Mouse (Mus musculus): ENCODE data around the gene Aldh9a1. TPM values are rescaled to one million over a fixed set of nuclear protein-coding genes. Genes with fewer than 3 reads are reported as not detected.

The Aldh9a1 gene
- polyA plus RNA-seq, 1 experiment: 17.6 TPM

- no peak overlapping the region for H3K4me3 ChIP-seq
- no peak overlapping the region for H3ac ChIP-seq (ENCODE audit: control insufficient read depth, insufficient read length)
- TF ChIP-seq MYOD1 (IDR thresholded peaks at IDR 0.05; ENCODE audit: control insufficient read depth in 1 of 3, insufficient read length in 2 of 3, low read depth in 2 of 3): peak in 1 of 3 experiments; percentile 14
- no peak for TF ChIP-seq POLR2AphosphoS2 (IDR thresholded peaks at IDR 0.05; ENCODE audit: insufficient read length, low read depth)
- H3K79me2 ChIP-seq (ENCODE audit: control insufficient read depth, insufficient read depth): no peaks in the 10 kb centered on the region
- no peak overlapping the region for H3K4me2 ChIP-seq (ENCODE audit: low read depth)
- H3K27me3 ChIP-seq (ENCODE audit: control insufficient read depth, insufficient read depth, insufficient read length): no peaks in the 10 kb centered on the region
- H3K36me3 ChIP-seq (ENCODE audit: control insufficient read depth, insufficient read depth): no peaks in the 10 kb centered on the region
These were observed 28.2 kb downstream of the Aldh9a1 start for GRCm38 (mm10) chr1:167378019-167378418.

- H3K27me3 ChIP-seq (ENCODE audit: control insufficient read depth, insufficient read depth, insufficient read length): no peaks in the 10 kb centered on the region
- H3ac ChIP-seq (ENCODE audit: control insufficient read depth, insufficient read length): no peak overlapping the region
- H3K79me2 ChIP-seq (ENCODE audit: control insufficient read depth, insufficient read depth): no peaks in the 10 kb centered on the region
- no peak overlapping the region for H3K4me2 ChIP-seq (ENCODE audit: low read depth)
- TF ChIP-seq MYOG (IDR thresholded peaks at IDR 0.05; ENCODE audit: control insufficient read depth in 1 of 3, insufficient read depth in 1 of 3, insufficient read length in 2 of 3, low read depth in 2 of 3) (no peak), TCF12 (IDR thresholded peaks at IDR 0.05; ENCODE audit: insufficient read depth, poor library complexity, severe bottlenecking) (no peak), REST (IDR thresholded peaks at IDR 0.05; ENCODE audit: insufficient read depth, insufficient read length) (no peak), E2F4 (IDR thresholded peaks at IDR 0.05; ENCODE audit: insufficient read depth) (no peak), SRF (IDR thresholded peaks at IDR 0.05; ENCODE audit: control insufficient read depth, insufficient read length, low read depth) (no peak), MAX (IDR thresholded peaks at IDR 0.05; ENCODE audit: low read depth) (no peak), TCF3 (IDR thresholded peaks at IDR 0.05; ENCODE audit: insufficient read length, low read depth) (no peak), POLR2AphosphoS2 (IDR thresholded peaks at IDR 0.05; ENCODE audit: insufficient read length, low read depth) (no peak), USF1 (IDR thresholded peaks at IDR 0.05; ENCODE audit: low read depth) (no peak), POLR2A (IDR thresholded peaks at IDR 0.05; ENCODE audit: insufficient read length, low read depth) (no peak), CEBPB (IDR thresholded peaks at IDR 0.05; ENCODE audit: insufficient read depth, poor library complexity, severe bottlenecking) (no peak), MYOD1 (IDR thresholded peaks at IDR 0.05; ENCODE audit: control insufficient read depth in 1 of 3, insufficient read length in 2 of 3, low read depth in 2 of 3) (no peak)
- H3K4me3 ChIP-seq: no peak overlapping the region
- no peaks in the 10 kb centered on the region for H3K36me3 ChIP-seq (ENCODE audit: control insufficient read depth, insufficient read depth)
These were observed 30.0 kb downstream of the Aldh9a1 start for GRCm38 (mm10) chr1:167379751-167380150.

GRCm38 (mm10) chr1:167380223-167380622, 30.4 kb downstream of the Aldh9a1 start:
- Histone ChIP-seq H3K36me3 (ENCODE audit: control insufficient read depth, insufficient read depth) (no peaks in the 10 kb centered on the region), H3K4me2 (ENCODE audit: low read depth) (no peak overlapping the region), H3ac (ENCODE audit: control insufficient read depth, insufficient read length) (no peak overlapping the region), H3K27me3 (ENCODE audit: control insufficient read depth, insufficient read depth, insufficient read length) (no peaks in the 10 kb centered on the region), H3K79me2 (ENCODE audit: control insufficient read depth, insufficient read depth) (no peaks in the 10 kb centered on the region), H3K4me3 (no peak overlapping the region)
- no peak for TF ChIP-seq POLR2AphosphoS2 (IDR thresholded peaks at IDR 0.05; ENCODE audit: insufficient read length, low read depth)
- TF ChIP-seq POLR2A (IDR thresholded peaks at IDR 0.05; ENCODE audit: insufficient read length, low read depth): no peak
- no peak for TF ChIP-seq MAX (IDR thresholded peaks at IDR 0.05; ENCODE audit: low read depth)
- TF ChIP-seq CEBPB (IDR thresholded peaks at IDR 0.05; ENCODE audit: insufficient read depth, poor library complexity, severe bottlenecking): no peak
- TF ChIP-seq TCF3 (IDR thresholded peaks at IDR 0.05; ENCODE audit: insufficient read length, low read depth): no peak
- TF ChIP-seq REST (IDR thresholded peaks at IDR 0.05; ENCODE audit: insufficient read depth, insufficient read length): no peak
- TF ChIP-seq TCF12 (IDR thresholded peaks at IDR 0.05; ENCODE audit: insufficient read depth, poor library complexity, severe bottlenecking): no peak
- TF ChIP-seq USF1 (IDR thresholded peaks at IDR 0.05; ENCODE audit: low read depth): no peak
- no peak for TF ChIP-seq MYOD1 (IDR thresholded peaks at IDR 0.05; ENCODE audit: control insufficient read depth in 1 of 3, insufficient read length in 2 of 3, low read depth in 2 of 3)
- no peak for TF ChIP-seq SRF (IDR thresholded peaks at IDR 0.05; ENCODE audit: control insufficient read depth, insufficient read length, low read depth)
- TF ChIP-seq E2F4 (IDR thresholded peaks at IDR 0.05; ENCODE audit: insufficient read depth): no peak
- no peak for TF ChIP-seq MYOG (IDR thresholded peaks at IDR 0.05; ENCODE audit: control insufficient read depth in 1 of 3, insufficient read depth in 1 of 3, insufficient read length in 2 of 3, low read depth in 2 of 3)

GRCm38 (mm10) chr1:167381050-167382015, 31.5 kb downstream of the Aldh9a1 start:
- H3K79me2 ChIP-seq (ENCODE audit: control insufficient read depth, insufficient read depth): no peaks in the 10 kb centered on the region
- TF ChIP-seq SRF (IDR thresholded peaks at IDR 0.05; ENCODE audit: control insufficient read depth, insufficient read length, low read depth): no peak
- no peak for TF ChIP-seq REST (IDR thresholded peaks at IDR 0.05; ENCODE audit: insufficient read depth, insufficient read length)
- no peak for TF ChIP-seq MYOG (IDR thresholded peaks at IDR 0.05; ENCODE audit: control insufficient read depth in 1 of 3, insufficient read depth in 1 of 3, insufficient read length in 2 of 3, low read depth in 2 of 3)
- TF ChIP-seq TCF12 (IDR thresholded peaks at IDR 0.05; ENCODE audit: insufficient read depth, poor library complexity, severe bottlenecking): no peak
- no peak overlapping the region for H3K4me3 ChIP-seq
- H3K27me3 ChIP-seq (ENCODE audit: control insufficient read depth, insufficient read depth, insufficient read length): no peaks in the 10 kb centered on the region
- no peaks in the 10 kb centered on the region for H3K36me3 ChIP-seq (ENCODE audit: control insufficient read depth, insufficient read depth)
- no peak overlapping the region for H3ac ChIP-seq (ENCODE audit: control insufficient read depth, insufficient read length)
- no peak overlapping the region for H3K4me2 ChIP-seq (ENCODE audit: low read depth)

GRCm38 (mm10) chr1:167382316-167382715, 32.5 kb downstream of the Aldh9a1 start:
- Histone ChIP-seq H3K27me3 (ENCODE audit: control insufficient read depth, insufficient read depth, insufficient read length) (no peaks in the 10 kb centered on the region), H3ac (ENCODE audit: control insufficient read depth, insufficient read length) (no peak overlapping the region), H3K4me2 (ENCODE audit: low read depth) (no peak overlapping the region), H3K4me3 (no peak overlapping the region), H3K79me2 (ENCODE audit: control insufficient read depth, insufficient read depth) (no peaks in the 10 kb centered on the region), H3K36me3 (ENCODE audit: control insufficient read depth, insufficient read depth) (no peaks in the 10 kb centered on the region)
- TF ChIP-seq REST (IDR thresholded peaks at IDR 0.05; ENCODE audit: insufficient read depth, insufficient read length) (no peak), POLR2A (IDR thresholded peaks at IDR 0.05; ENCODE audit: insufficient read length, low read depth) (no peak), SRF (IDR thresholded peaks at IDR 0.05; ENCODE audit: control insufficient read depth, insufficient read length, low read depth) (no peak), POLR2AphosphoS2 (IDR thresholded peaks at IDR 0.05; ENCODE audit: insufficient read length, low read depth) (no peak)
